Mouse (Mus musculus) stomach, embryonic 14.5 days (tissue): ENCODE data around the gene Fbrsl1. TPM values are rescaled to one million over a fixed set of nuclear protein-coding genes. Genes with fewer than 3 reads are reported as not detected.

ENCODE experiments used
- ATAC-seq: fragments of 200-750 bp; cut with Nextera tagmentation; 2 replicates; pipeline ENCODE4 v1.8.0; 2017; ENCODE audit warnings: low read depth, moderate TSS enrichment; ENCODE audit not compliant: insufficient number of reproducible peaks, insufficient read depth, low FRiP score
- H3K27ac ChIP-seq: fragments of 300-500 bp; sonication (generic); 2 replicates; pipeline ENCODE4 v1.5.1; 2014; ENCODE audit warnings: mild to moderate bottlenecking, low read length, moderate library complexity, mixed read lengths
- H3K27me3 ChIP-seq: fragments of 300-500 bp; sonication (generic); 2 replicates; pipeline ENCODE4 v1.6.1; 2014; ENCODE audit warnings: low read length, control low read depth, mixed read lengths; ENCODE audit not compliant: control insufficient read depth, insufficient read depth
- H3K36me3 ChIP-seq: fragments of 300-500 bp; sonication (generic); 2 replicates; pipeline ENCODE4 v1.6.1; 2014; ENCODE audit warnings: mild to moderate bottlenecking, control low read depth, low read length, moderate library complexity, mixed read lengths; ENCODE audit not compliant: control insufficient read depth, insufficient read depth
- H3K4me1 ChIP-seq: fragments of 300-500 bp; sonication (generic); 2 replicates; pipeline ENCODE4 v1.6.1; 2014; ENCODE audit warnings: low read length, control low read depth, mixed read lengths; ENCODE audit not compliant: control insufficient read depth, insufficient read depth
- H3K4me2 ChIP-seq: fragments of 300-500 bp; sonication (generic); replicated peaks from 2 replicates; pipeline ENCODE4 v1.6.1; 2014; ENCODE audit warnings: low read depth, low read length, control low read depth
- H3K4me3 ChIP-seq: fragments of 300-500 bp; sonication (generic); 2 replicates; pipeline ENCODE4 v1.5.1; 2014; ENCODE audit warnings: low read depth, low read length, control low read depth
- H3K9ac ChIP-seq: fragments of 300-500 bp; sonication (generic); replicated peaks from 2 replicates; pipeline ENCODE4 v1.6.1; 2014; ENCODE audit warnings: low read depth, mild to moderate bottlenecking, control low read depth, low read length, moderate library complexity, mixed read lengths
- H3K9me3 ChIP-seq: fragments of 300-500 bp; sonication (generic); 2 replicates; pipeline ENCODE4 v1.6.1; 2016; ENCODE audit warnings: low read depth, low read length, control low read depth; ENCODE audit not compliant: control insufficient read depth
- WGBS: fragments of 180-500 bp; shearing (Covaris S2); extraction: QIAGEN DNeasy Blood & Tissue Kit; methylation state at CpG from one replicate; pipeline ENCODE4 v1.1.7; 2014; 5-methylcytosine and 5-hydroxymethylcytosine counted together
- polyA plus RNA-seq: library from polyadenylated mRNA; unstranded; fragments of >200 nt; fragmentation: Nextera tagmentation; extraction: Ambion mirVana; gene quantifications from 2 replicates; pipeline ENCODE4 v1.2.1, GENCODE M21; 2014

Gene Fbrsl1
- polyA plus RNA-seq, 1 experiment from 2014 or later = 9.8 TPM

DNA sequence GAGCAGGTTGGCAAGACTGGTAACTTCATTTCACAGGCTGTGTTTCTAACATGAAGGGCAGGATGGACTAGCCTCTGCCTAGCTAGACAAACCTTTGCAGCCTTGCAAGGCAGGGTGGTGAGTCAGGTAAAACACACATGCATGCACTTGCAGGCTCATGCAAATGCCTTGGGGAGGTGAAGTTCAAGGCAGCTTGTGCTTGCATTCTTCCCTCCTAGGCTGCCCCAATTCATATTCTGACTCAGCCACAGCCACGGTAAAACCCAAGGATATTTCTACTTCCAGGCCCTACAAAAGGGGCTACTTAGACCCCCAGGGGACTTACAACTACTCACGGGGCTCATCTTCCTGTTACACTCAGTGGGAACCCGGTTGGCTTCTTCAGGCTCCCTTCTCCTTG, 20.0 kb downstream of the Fbrsl1 start:
- H3K9ac ChIP-seq = no peak overlapping the region
- H3K27me3 ChIP-seq = no peaks in the 10 kb centered on the region
- 87% methylated on average over 3 of the region's 3 CpGs for WGBS

DNA sequence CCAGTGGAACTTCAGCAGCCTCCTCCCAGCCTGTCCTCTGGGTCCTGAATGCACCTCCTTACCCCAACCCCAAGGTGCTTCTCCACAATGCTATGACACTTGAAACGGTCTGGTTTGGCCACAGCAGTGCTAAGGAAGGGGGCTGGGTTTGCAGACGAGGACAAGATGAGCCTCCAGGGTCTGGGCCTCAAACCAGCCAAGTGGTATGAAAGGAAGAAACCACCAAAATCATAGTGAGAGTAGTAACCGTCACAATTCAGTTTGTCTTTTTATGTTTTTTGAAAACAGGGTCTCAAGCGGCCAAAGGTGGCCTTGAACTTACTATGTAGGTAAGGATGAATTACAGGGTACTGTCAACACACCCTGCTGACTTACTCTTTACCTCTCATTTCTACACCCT, 23.1 kb downstream of the Fbrsl1 start:
- no peak overlapping the region for H3K4me3 ChIP-seq
- no peaks in the 10 kb centered on the region for H3K4me1 ChIP-seq
- ATAC-seq = no peak
- H3K9me3 ChIP-seq = no peaks in the 10 kb centered on the region
- H3K4me2 ChIP-seq = no peak overlapping the region
- 79% methylated on average over 4 of the region's 4 CpGs for WGBS
- H3K27me3 ChIP-seq = no peaks in the 10 kb centered on the region
- no peak overlapping the region for H3K27ac ChIP-seq
- no peaks in the 10 kb centered on the region; the same call in 1 of the 2 replicates for H3K36me3 ChIP-seq
- H3K9ac ChIP-seq = no peak overlapping the region

More for the DNA sequence above, 20.0 kb downstream of the Fbrsl1 start:
- H3K36me3 ChIP-seq = peaks cover 14% of the 10 kb centered on the region
- H3K4me2 ChIP-seq = no peak overlapping the region
- H3K9me3 ChIP-seq = no peaks in the 10 kb centered on the region
- ATAC-seq = no peak
- no peak overlapping the region for H3K4me3 ChIP-seq
- H3K27ac ChIP-seq = no peak overlapping the region
- H3K4me1 ChIP-seq = no peaks in the 10 kb centered on the region

DNA sequence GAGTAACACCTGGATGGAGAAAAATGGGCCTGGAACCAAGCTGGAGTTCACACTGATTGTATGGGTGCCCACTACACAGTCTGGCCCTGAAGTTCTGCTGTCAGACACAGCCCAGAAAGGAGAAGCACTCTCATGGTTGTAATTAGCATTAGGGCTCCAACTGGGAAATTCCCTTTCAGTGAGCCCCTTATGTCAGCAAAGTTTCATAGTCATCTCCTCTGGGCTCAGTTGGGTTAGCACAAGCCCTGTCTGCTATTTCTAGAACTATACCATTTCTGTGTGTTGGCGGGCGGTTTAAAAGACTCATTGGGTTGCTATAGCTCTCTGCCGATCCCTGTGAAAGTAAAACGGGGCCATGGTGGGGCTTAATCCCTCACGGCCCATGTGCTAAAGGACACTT, 24.1 kb downstream of the Fbrsl1 start:
- H3K4me3 ChIP-seq = no peak overlapping the region
- no peak overlapping the region for H3K27ac ChIP-seq
- no peak overlapping the region for H3K4me2 ChIP-seq
- no peaks in the 10 kb centered on the region for H3K4me1 ChIP-seq
- H3K9me3 ChIP-seq = no peaks in the 10 kb centered on the region
- H3K36me3 ChIP-seq = no peaks in the 10 kb centered on the region; the same call in 1 of the 2 replicates
- no peak overlapping the region for H3K9ac ChIP-seq
- no peaks in the 10 kb centered on the region for H3K27me3 ChIP-seq
- ATAC-seq = no peak
- WGBS = 81% methylated on average over 5 of the region's 5 CpGs

DNA sequence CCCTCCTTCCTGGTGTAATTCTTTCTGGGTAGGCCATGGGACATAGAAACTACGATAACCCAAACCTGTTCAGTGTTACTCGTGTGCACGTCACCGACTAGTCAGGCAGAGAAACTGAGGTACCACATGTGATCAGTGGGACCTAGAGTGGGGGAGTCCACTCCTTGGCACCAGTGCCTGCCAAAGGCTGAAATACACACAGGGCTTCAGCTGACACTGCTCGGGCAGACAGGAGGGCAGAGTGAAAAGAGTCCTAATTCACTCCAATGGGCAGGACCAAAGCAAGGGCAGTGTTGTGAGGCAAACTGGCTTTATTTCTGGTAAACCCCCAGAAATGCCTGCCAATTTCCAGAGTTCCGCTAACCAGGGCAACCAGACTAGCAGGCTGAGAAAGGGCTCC, 26.9 kb downstream of the Fbrsl1 start:
- H3K9me3 ChIP-seq = no peaks in the 10 kb centered on the region
- no peak for ATAC-seq

DNA sequence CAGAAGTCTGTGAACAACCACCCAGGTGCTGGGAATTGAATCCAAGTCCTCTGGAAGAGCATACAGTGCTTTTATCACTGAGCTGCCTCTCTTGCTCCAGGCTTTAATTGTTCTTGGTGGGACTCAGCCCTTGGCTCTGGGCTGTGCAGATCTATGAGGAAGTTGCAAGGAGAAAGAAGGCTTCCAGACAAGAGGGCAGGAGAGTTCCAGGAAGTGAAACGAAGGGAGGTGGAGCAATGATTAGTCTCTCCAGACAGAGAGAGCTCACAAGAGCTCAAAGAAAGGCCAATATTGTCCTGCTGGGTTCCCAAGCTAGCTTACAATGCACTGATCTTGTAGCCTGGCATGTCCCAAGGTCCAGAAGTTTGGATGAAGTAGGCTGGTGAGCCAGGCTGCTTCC, 27.4 kb downstream of the Fbrsl1 start:
- H3K4me2 ChIP-seq = no peak overlapping the region
- ATAC-seq = no peak

More for the DNA sequence above, 26.9 kb downstream of the Fbrsl1 start:
- H3K4me3 ChIP-seq = no peak overlapping the region
- no peaks in the 10 kb centered on the region for H3K27me3 ChIP-seq
- H3K36me3 ChIP-seq = no peaks in the 10 kb centered on the region; the same call in 1 of the 2 replicates
- no peak overlapping the region for H3K9ac ChIP-seq
- no peak overlapping the region for H3K27ac ChIP-seq
- 95% methylated on average over 6 of the region's 6 CpGs for WGBS
- no peaks in the 10 kb centered on the region for H3K4me1 ChIP-seq
- no peak overlapping the region for H3K4me2 ChIP-seq

DNA sequence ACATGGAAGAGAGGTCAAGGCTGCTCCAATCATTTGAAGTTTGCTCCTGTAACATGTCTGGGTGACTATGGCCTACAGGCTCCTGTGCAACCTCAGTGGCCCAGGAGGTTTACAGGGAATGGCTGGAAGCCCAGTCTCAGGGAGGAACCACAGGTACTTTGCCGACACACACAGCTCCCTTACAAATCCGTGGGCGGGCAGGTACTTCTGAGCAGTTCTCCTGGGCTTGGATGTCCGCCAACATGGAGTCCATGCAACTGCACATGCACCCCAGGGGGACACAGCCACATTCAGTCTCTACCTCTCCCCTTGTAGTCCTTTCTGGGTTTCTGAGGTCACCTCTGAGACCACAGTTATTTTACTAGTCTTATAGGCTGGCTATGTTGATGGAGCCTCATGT, 28.1 kb downstream of the Fbrsl1 start:
- Histone ChIP-seq H3K4me3 (no peak overlapping the region), H3K36me3 (no peaks in the 10 kb centered on the region; the same call in 1 of the 2 replicates), H3K27ac (no peak overlapping the region), H3K9ac (no peak overlapping the region), H3K9me3 (no peaks in the 10 kb centered on the region), H3K4me1 (no peaks in the 10 kb centered on the region), H3K27me3 (no peaks in the 10 kb centered on the region), H3K4me2 (no peak overlapping the region)
- no peak for ATAC-seq
- WGBS = 82% methylated on average over 4 of the region's 4 CpGs

More for the DNA sequence above, 27.4 kb downstream of the Fbrsl1 start:
- H3K36me3 ChIP-seq = no peaks in the 10 kb centered on the region; the same call in 1 of the 2 replicates
- H3K27me3 ChIP-seq = no peaks in the 10 kb centered on the region
- no peaks in the 10 kb centered on the region for H3K4me1 ChIP-seq
- WGBS = 43% methylated on average over 1 of the region's 1 CpGs
- H3K27ac ChIP-seq = no peak overlapping the region
- H3K9ac ChIP-seq = no peak overlapping the region
- no peak overlapping the region for H3K4me3 ChIP-seq
- H3K9me3 ChIP-seq = no peaks in the 10 kb centered on the region

DNA sequence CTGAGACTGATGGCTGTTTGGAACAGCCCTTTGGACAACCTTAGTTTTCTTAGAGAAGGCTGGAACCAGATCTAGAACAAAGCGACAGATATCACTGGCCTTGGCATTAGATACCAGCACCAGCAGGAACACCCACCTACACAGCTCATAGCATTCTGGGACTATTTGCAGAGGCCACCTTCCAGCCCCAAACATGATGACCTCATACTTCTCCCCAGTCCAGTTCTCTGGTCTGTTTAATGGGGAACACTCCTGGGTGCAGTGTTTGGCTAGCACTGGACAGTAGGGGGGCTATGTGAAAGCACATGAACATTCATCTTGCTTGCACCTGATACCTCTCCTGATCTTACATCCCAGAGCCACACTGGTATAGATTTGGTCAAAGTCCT, 29.8 kb downstream of the Fbrsl1 start:
- ATAC-seq = no peak
- no peaks in the 10 kb centered on the region for H3K9me3 ChIP-seq
- WGBS = 88% methylated on average over 1 of the region's 1 CpGs

DNA sequence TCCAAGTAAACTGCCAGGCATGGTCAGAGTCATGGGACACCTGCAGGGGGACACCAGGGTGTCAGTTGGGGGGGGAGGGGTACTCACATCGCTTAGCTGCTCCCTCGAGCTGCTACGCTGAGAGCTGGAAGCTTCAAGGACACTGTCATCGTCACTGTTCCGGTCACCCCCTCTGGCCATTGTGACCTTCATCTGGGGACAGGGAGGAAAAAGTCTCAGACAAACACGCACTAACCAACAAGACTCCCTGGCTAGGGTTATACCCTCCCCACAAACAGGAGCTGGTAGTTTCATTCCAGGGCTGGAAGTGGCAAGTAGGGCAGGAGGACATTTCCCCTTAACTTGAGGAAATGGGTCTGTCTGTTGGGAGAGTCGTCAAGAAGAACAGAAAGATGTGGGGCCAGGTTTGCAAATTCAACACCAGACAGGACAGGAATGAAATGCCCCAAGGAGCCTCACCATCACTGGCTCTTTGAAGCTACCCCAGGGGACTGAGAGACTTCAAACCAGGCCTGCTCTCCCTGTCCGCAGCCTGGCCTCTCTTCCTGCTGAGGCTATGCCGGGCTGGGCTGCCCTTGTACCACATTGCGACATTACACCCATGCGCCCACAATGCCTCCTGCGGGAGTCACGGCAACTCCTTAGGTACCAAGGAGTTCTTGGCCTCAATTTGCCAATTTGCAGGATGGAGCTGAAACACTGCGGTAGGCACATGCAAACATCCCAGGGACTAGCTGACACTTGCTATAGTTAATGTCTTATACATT, 30.4 kb downstream of the Fbrsl1 start:
- 55% methylated on average over 14 of the region's 14 CpGs for WGBS

More for the DNA sequence above, 29.8 kb downstream of the Fbrsl1 start:
- no peak overlapping the region for H3K4me3 ChIP-seq
- no peaks in the 10 kb centered on the region; the same call in 1 of the 2 replicates for H3K36me3 ChIP-seq
- H3K27ac ChIP-seq = no peak overlapping the region
- H3K4me2 ChIP-seq = no peak overlapping the region
- H3K9ac ChIP-seq = no peak overlapping the region
- no peaks in the 10 kb centered on the region for H3K4me1 ChIP-seq
- no peaks in the 10 kb centered on the region for H3K27me3 ChIP-seq

More for the DNA sequence above, 30.4 kb downstream of the Fbrsl1 start:
- no peaks in the 10 kb centered on the region; the same call in 1 of the 2 replicates for H3K36me3 ChIP-seq
- H3K27ac ChIP-seq = no peak overlapping the region
- no peaks in the 10 kb centered on the region for H3K9me3 ChIP-seq
- H3K9ac ChIP-seq = no peak overlapping the region
- no peak overlapping the region for H3K4me3 ChIP-seq
- H3K4me1 ChIP-seq = no peaks in the 10 kb centered on the region
- H3K27me3 ChIP-seq = no peaks in the 10 kb centered on the region
- no peak for ATAC-seq
- H3K4me2 ChIP-seq = no peak overlapping the region
